Mouse (Mus musculus): ENCODE measurements at regions not wholly inside any gene's neighbourhood (a gene's known extent, or its start where the extent isn't known, plus 50 kb on each side); places are given as distances from the start of the nearest gene placed in this dataset.
A peak's percentile ranks its signal among the peaks of the same experiment; 100 is the strongest.

DNA sequence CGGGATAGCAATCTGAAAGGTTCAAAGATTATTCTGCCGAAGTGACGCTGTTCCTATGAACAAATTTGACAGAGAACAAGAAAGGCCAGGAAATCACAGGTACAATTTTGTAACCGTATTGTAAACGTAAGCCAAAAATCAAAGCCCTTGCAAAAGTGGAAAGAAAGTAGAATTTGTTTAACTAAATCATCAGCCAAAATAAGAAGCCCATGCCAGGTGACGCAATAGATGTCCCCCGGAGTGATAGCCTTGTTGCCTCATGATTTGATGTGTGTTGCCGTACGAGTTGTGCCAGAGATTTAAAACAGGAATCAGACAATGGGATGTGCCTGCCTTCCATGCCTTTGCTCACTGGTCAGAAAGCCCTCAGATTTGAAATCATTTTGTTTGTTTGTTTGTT, 144.3 kb upstream of the Cdkn3 start:
- no peak for ATAC-seq (ENCODE audit: insufficient number of reproducible peaks, insufficient read depth, low FRiP score, low read depth)
- H3K4me2 ChIP-seq (ENCODE audit: low read length): no peak overlapping the region
- no peak overlapping the region for H3K27ac ChIP-seq (replicated peaks in 1 of 2; ENCODE audit: control insufficient read depth in 1 of 2, insufficient read depth in 1 of 2, low read depth in 2 of 2, low read length in 2 of 2)
- no peak overlapping the region for H3K9ac ChIP-seq (ENCODE audit: low read length)
- H3K9me3 ChIP-seq (ENCODE audit: control insufficient read depth, low read length): no peaks in the 10 kb centered on the region
- H3K4me1 ChIP-seq (ENCODE audit: control insufficient read depth in 2 of 2, insufficient read depth in 2 of 2, low read length in 2 of 2): peaks cover 7 to 8% of the 10 kb centered on the region in 2 experiments
- WGBS: 85% methylated on average over 9 of the region's 9 CpGs
- no peaks in the 10 kb centered on the region for H3K36me3 ChIP-seq (ENCODE audit: control insufficient read depth, insufficient read depth, low read length)
- no peak overlapping the region for H3K4me3 ChIP-seq (ENCODE audit: control insufficient read depth in 1 of 2, insufficient read depth in 1 of 2, low read depth in 1 of 2, low read length in 2 of 2)
- no peaks in the 10 kb centered on the region for H3K27me3 ChIP-seq (ENCODE audit: control insufficient read depth, insufficient read depth, low read length)

DNA sequence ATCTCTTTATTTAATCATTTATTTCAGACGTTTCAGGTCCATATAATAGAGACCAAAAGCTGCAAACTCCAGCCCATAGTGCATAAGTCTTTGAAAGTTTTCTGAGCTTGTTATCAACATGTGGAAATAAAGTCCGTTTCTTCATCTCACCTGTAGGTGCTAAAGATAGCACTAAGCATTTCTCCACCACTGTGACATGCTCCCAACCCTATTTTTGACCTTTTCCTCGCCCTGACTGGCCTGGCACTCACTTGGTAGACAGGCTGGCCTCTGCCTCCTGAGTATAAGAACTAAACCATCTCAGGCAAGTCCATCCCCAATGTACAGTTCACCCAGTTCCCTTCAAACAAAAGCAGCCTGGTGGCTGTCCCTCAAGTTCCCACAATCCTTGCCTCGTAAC, 145.4 kb upstream of the Cdkn3 start:
- ATAC-seq (ENCODE audit: insufficient number of reproducible peaks, insufficient read depth, low FRiP score, low read depth): no peak
- no peaks in the 10 kb centered on the region for H3K9me3 ChIP-seq (ENCODE audit: control insufficient read depth, low read length)
- peaks cover 7 to 12% of the 10 kb centered on the region in 2 experiments for H3K4me1 ChIP-seq (ENCODE audit: control insufficient read depth in 2 of 2, insufficient read depth in 2 of 2, low read length in 2 of 2)
- no peak overlapping the region for H3K27ac ChIP-seq (replicated peaks in 1 of 2; ENCODE audit: control insufficient read depth in 1 of 2, insufficient read depth in 1 of 2, low read depth in 2 of 2, low read length in 2 of 2)
- WGBS: 56% methylated on average over 4 of the region's 4 CpGs
- H3K4me2 ChIP-seq (ENCODE audit: low read length): no peak overlapping the region
- H3K27me3 ChIP-seq (ENCODE audit: control insufficient read depth, insufficient read depth, low read length): no peaks in the 10 kb centered on the region
- no peaks in the 10 kb centered on the region for H3K36me3 ChIP-seq (ENCODE audit: control insufficient read depth, insufficient read depth, low read length)
- H3K9ac ChIP-seq (ENCODE audit: low read length): no peak overlapping the region
- no peak overlapping the region for H3K4me3 ChIP-seq (ENCODE audit: control insufficient read depth in 1 of 2, insufficient read depth in 1 of 2, low read depth in 1 of 2, low read length in 2 of 2)

GRCm38 (mm10) chr14:46613748-46614147, 146.6 kb upstream of the Cdkn3 start:
- H3K4me2 ChIP-seq (ENCODE audit: low read length): no peak overlapping the region
- H3K9ac ChIP-seq (ENCODE audit: low read length): no peak overlapping the region
- H3K9me3 ChIP-seq (ENCODE audit: control insufficient read depth, low read length): no peaks in the 10 kb centered on the region
- no peak for ATAC-seq (ENCODE audit: insufficient number of reproducible peaks, insufficient read depth, low FRiP score, low read depth)
- no peak overlapping the region for H3K27ac ChIP-seq (replicated peaks in 1 of 2; ENCODE audit: control insufficient read depth in 1 of 2, insufficient read depth in 1 of 2, low read depth in 2 of 2, low read length in 2 of 2)
- H3K36me3 ChIP-seq (ENCODE audit: control insufficient read depth, insufficient read depth, low read length): no peaks in the 10 kb centered on the region
- no peak overlapping the region for H3K4me3 ChIP-seq (ENCODE audit: control insufficient read depth in 1 of 2, insufficient read depth in 1 of 2, low read depth in 1 of 2, low read length in 2 of 2)
- H3K4me1 ChIP-seq (ENCODE audit: control insufficient read depth in 2 of 2, insufficient read depth in 2 of 2, low read length in 2 of 2): peaks cover 7 to 12% of the 10 kb centered on the region in 2 experiments
- WGBS: 58% methylated on average over 4 of the region's 4 CpGs
- no peaks in the 10 kb centered on the region for H3K27me3 ChIP-seq (ENCODE audit: control insufficient read depth, insufficient read depth, low read length)

GRCm38 (mm10) chr14:46613211-46613610, 147.1 kb upstream of the Cdkn3 start:
- no peaks in the 10 kb centered on the region for H3K27me3 ChIP-seq (ENCODE audit: control insufficient read depth, insufficient read depth, low read length)
- no peaks in the 10 kb centered on the region for H3K36me3 ChIP-seq (ENCODE audit: control insufficient read depth, insufficient read depth, low read length)
- no peak overlapping the region for H3K4me2 ChIP-seq (ENCODE audit: low read length)
- H3K9ac ChIP-seq (ENCODE audit: low read length): no peak overlapping the region
- peaks cover 7 to 12% of the 10 kb centered on the region in 2 experiments for H3K4me1 ChIP-seq (ENCODE audit: control insufficient read depth in 2 of 2, insufficient read depth in 2 of 2, low read length in 2 of 2)
- no peaks in the 10 kb centered on the region; the same call in 1 of the 2 replicates for H3K9me3 ChIP-seq (ENCODE audit: control insufficient read depth, low read length)
- H3K27ac ChIP-seq (replicated peaks in 1 of 2; ENCODE audit: control insufficient read depth in 1 of 2, insufficient read depth in 1 of 2, low read depth in 2 of 2, low read length in 2 of 2): no peak overlapping the region
- no peak overlapping the region for H3K4me3 ChIP-seq (ENCODE audit: control insufficient read depth in 1 of 2, insufficient read depth in 1 of 2, low read depth in 1 of 2, low read length in 2 of 2)
- ATAC-seq (ENCODE audit: insufficient number of reproducible peaks, insufficient read depth, low FRiP score, low read depth): no peak
- 63% methylated on average over 8 of the region's 8 CpGs for WGBS

- 10% methylated on average over 9 of the region's 9 CpGs for WGBS
- Histone ChIP-seq H3K27ac (replicated peaks in 1 of 2; ENCODE audit: control insufficient read depth in 1 of 2, insufficient read depth in 1 of 2, low read depth in 2 of 2, low read length in 2 of 2) (no peak overlapping the region), H3K4me2 (ENCODE audit: low read length) (peak overlapping the region; percentile 46)
These were observed 147.8 kb upstream of the Cdkn3 start for GRCm38 (mm10) chr14:46612584-46612983.

DNA sequence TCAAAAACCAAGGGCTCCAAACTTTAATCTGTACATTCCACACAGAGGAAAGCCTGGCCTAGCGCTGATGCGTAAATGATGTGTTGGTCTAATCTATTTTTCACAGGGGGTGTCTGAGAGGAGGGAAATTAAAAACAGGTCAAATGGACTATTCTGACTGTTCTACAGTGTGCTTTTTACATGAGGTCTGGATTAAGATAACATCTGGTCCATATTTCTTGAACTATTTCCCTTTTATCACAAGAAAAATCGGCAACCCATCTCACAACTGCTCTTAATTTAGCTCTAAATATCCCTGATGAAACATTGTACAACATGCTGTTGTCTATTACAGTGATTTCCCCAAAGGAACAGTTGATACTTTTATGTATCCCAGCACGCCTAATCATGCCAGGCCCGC, 149.4 kb upstream of the Cdkn3 start:
- Histone ChIP-seq H3K9ac (ENCODE audit: low read length) (no peak overlapping the region), H3K4me2 (ENCODE audit: low read length) (no peak overlapping the region), H3K27ac (replicated peaks in 1 of 2; ENCODE audit: control insufficient read depth in 1 of 2, insufficient read depth in 1 of 2, low read depth in 2 of 2, low read length in 2 of 2) (no peak overlapping the region), H3K27me3 (ENCODE audit: control insufficient read depth, insufficient read depth, low read length) (no peaks in the 10 kb centered on the region), H3K4me3 (ENCODE audit: control insufficient read depth in 1 of 2, insufficient read depth in 1 of 2, low read depth in 1 of 2, low read length in 2 of 2) (no peak overlapping the region), H3K36me3 (ENCODE audit: control insufficient read depth, insufficient read depth, low read length) (no peaks in the 10 kb centered on the region), H3K9me3 (ENCODE audit: control insufficient read depth, low read length) (no peaks in the 10 kb centered on the region; the same call in 1 of the 2 replicates), H3K4me1 (ENCODE audit: control insufficient read depth in 2 of 2, insufficient read depth in 2 of 2, low read length in 2 of 2) (peaks cover 7 to 12% of the 10 kb centered on the region in 2 experiments)
- ATAC-seq (ENCODE audit: insufficient number of reproducible peaks, insufficient read depth, low FRiP score, low read depth): no peak
- 87% methylated on average over 5 of the region's 5 CpGs for WGBS

More at GRCm38 (mm10) chr14:46612584-46612983, 147.8 kb upstream of the Cdkn3 start:
- Histone ChIP-seq H3K4me3 (ENCODE audit: control insufficient read depth in 1 of 2, insufficient read depth in 1 of 2, low read depth in 1 of 2, low read length in 2 of 2) (no peak overlapping the region), H3K9me3 (ENCODE audit: control insufficient read depth, low read length) (no peaks in the 10 kb centered on the region; the same call in 1 of the 2 replicates), H3K9ac (ENCODE audit: low read length) (no peak overlapping the region), H3K4me1 (ENCODE audit: control insufficient read depth in 2 of 2, insufficient read depth in 2 of 2, low read length in 2 of 2) (peaks cover 7 to 12% of the 10 kb centered on the region in 2 experiments), H3K27me3 (ENCODE audit: control insufficient read depth, insufficient read depth, low read length) (no peaks in the 10 kb centered on the region), H3K36me3 (ENCODE audit: control insufficient read depth, insufficient read depth, low read length) (no peaks in the 10 kb centered on the region)
- ATAC-seq (ENCODE audit: insufficient number of reproducible peaks, insufficient read depth, low FRiP score, low read depth): no peak

DNA sequence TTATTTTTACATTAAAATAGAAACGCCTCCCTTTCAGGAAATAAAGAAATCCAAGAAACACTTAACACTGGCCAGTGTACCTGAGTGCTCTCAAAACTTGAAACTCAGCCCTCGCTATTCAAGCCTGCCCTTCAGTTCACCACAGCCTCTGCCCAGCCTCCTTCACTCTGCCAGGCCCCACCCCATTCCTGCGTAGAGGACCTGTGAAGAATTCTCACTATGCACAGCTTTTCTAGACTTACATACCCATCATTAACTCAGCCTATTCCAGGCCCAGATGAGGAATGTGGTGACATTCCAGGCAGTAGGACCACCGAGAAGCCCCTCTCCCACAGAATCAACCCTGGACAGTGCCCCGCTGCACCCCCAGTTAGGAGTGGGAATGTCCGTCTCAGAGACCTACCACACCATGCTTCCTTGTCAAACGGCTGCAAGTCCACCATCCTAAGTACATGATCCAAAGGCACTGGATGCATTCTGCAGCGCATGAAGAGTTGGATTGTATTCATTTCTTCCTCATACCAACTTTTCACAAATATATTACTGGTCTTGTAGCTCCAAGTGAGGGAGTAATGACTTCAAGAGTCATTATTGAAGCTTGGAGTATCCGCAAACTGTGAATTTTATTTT, 150.0 kb upstream of the Cdkn3 start:
- no peak for ATAC-seq (ENCODE audit: insufficient number of reproducible peaks, insufficient read depth, low FRiP score, low read depth)
- Histone ChIP-seq H3K27ac (replicated peaks in 1 of 2; ENCODE audit: control insufficient read depth in 1 of 2, insufficient read depth in 1 of 2, low read depth in 2 of 2, low read length in 2 of 2) (no peak overlapping the region), H3K4me1 (ENCODE audit: control insufficient read depth in 2 of 2, insufficient read depth in 2 of 2, low read length in 2 of 2) (peaks cover 7 to 12% of the 10 kb centered on the region in 2 experiments), H3K9me3 (ENCODE audit: control insufficient read depth, low read length) (no peaks in the 10 kb centered on the region; the same call in 1 of the 2 replicates), H3K4me2 (ENCODE audit: low read length) (no peak overlapping the region), H3K9ac (ENCODE audit: low read length) (no peak overlapping the region), H3K27me3 (ENCODE audit: control insufficient read depth, insufficient read depth, low read length) (no peaks in the 10 kb centered on the region), H3K4me3 (ENCODE audit: control insufficient read depth in 1 of 2, insufficient read depth in 1 of 2, low read depth in 1 of 2, low read length in 2 of 2) (no peak overlapping the region), H3K36me3 (ENCODE audit: control insufficient read depth, insufficient read depth, low read length) (no peaks in the 10 kb centered on the region)
- 67% methylated on average over 9 of the region's 9 CpGs for WGBS

- H3K9ac ChIP-seq (ENCODE audit: low read length): no peak overlapping the region
- no peak for ATAC-seq (ENCODE audit: insufficient number of reproducible peaks, insufficient read depth, low FRiP score, low read depth)
- H3K4me3 ChIP-seq (ENCODE audit: control insufficient read depth in 1 of 2, insufficient read depth in 1 of 2, low read depth in 1 of 2, low read length in 2 of 2): no peak overlapping the region
- H3K27ac ChIP-seq (replicated peaks in 1 of 2; ENCODE audit: control insufficient read depth in 1 of 2, insufficient read depth in 1 of 2, low read depth in 2 of 2, low read length in 2 of 2): no peak overlapping the region
- no peaks in the 10 kb centered on the region for H3K27me3 ChIP-seq (ENCODE audit: control insufficient read depth, insufficient read depth, low read length)
- WGBS: 91% methylated on average over 3 of the region's 3 CpGs
- H3K4me2 ChIP-seq (ENCODE audit: low read length): no peak overlapping the region
- H3K9me3 ChIP-seq (ENCODE audit: control insufficient read depth, low read length): no peaks in the 10 kb centered on the region; the same call in 1 of the 2 replicates
- peaks cover 3 to 4% of the 10 kb centered on the region in 2 experiments; a peak in 1 of 4 replicates for H3K4me1 ChIP-seq (ENCODE audit: control insufficient read depth in 2 of 2, insufficient read depth in 2 of 2, low read length in 2 of 2)
- H3K36me3 ChIP-seq (ENCODE audit: control insufficient read depth, insufficient read depth, low read length): no peaks in the 10 kb centered on the region
These were observed 153.6 kb upstream of the Cdkn3 start for GRCm38 (mm10) chr14:46606694-46607093.
